Mouse (Mus musculus) bone marrow, adult 2 months (tissue): ENCODE data around the gene Tceal3. TPM values are rescaled to one million over a fixed set of nuclear protein-coding genes. Genes with fewer than 3 reads are reported as not detected.
"Not testable (repeated sequence)": the region's sequence is repeated elsewhere in the genome, so short reads cannot be mapped to it uniquely, and the experiment has no call there.

ENCODE experiments used
- H3K27ac ChIP-seq: fragments of 200-500 bp; 2 replicates; pipeline ENCODE4 v1.5.1; 2012; ENCODE audit warnings: low read depth, mild to moderate bottlenecking, control low read depth, inconsistent platforms, low read length; ENCODE audit not compliant: control insufficient read depth, poor library complexity, insufficient read depth
- H3K4me1 ChIP-seq: fragments of 200-500 bp; 2 replicates; pipeline ENCODE4 v1.6.1; 2011; ENCODE audit warnings: low read length; ENCODE audit not compliant: control insufficient read depth, insufficient read depth
- H3K4me3 ChIP-seq: fragments of 200-500 bp; replicated peaks from 2 replicates; pipeline ENCODE3; 2011; ENCODE audit warnings: mild to moderate bottlenecking, low read depth, low read length, control low read depth; ENCODE audit not compliant: control insufficient read depth
- CTCF ChIP-seq: fragments of 200-500 bp; IDR thresholded peaks from 2 replicates; pipeline ENCODE4 v1.5.1; 2011; ENCODE audit warnings: low read length, control low read depth; ENCODE audit not compliant: control insufficient read depth, insufficient read depth
- POLR2A ChIP-seq: fragments of 200-500 bp; IDR thresholded peaks from 2 replicates; pipeline ENCODE4 v1.6.1; 2011; ENCODE audit warnings: low read depth, mild to moderate bottlenecking, control low read depth, low read length, borderline replicate concordance; ENCODE audit not compliant: control insufficient read depth
- WGBS: fragments of 180-500 bp; shearing (Covaris S2); methylation state at CpG from one replicate; pipeline ENCODE4 v1.1.7; 2018; 5-methylcytosine and 5-hydroxymethylcytosine counted together
- polyA plus RNA-seq: library from polyadenylated mRNA; stranded (reverse); fragments of >200 nt; gene quantifications from 2 replicates; pipeline ENCODE4 v1.2.4, GENCODE M21; 2011; ENCODE audit warnings: low replicate concordance; ENCODE audit not compliant: missing spikeins, insufficient read depth, insufficient read length

Gene Tceal3
- polyA plus RNA-seq, 1 experiment, result not detected

GRCm38 (mm10) chrX:136624905-136625569, 34.4 kb downstream of the Tceal3 start:
- WGBS, result 32% methylated on average over 9 of the region's 9 CpGs
- H3K4me1 ChIP-seq, result no peaks in the 10 kb centered on the region

GRCm38 (mm10) chrX:136625959-136626358, 35.3 kb downstream of the Tceal3 start:
- TF ChIP-seq CTCF, result no peak
- no peak for TF ChIP-seq POLR2A
- Histone ChIP-seq H3K27ac (no peak overlapping the region), H3K4me1 (no peaks in the 10 kb centered on the region), H3K4me3 (no peak overlapping the region)
- WGBS, result 64% methylated on average over 4 of the region's 4 CpGs

More at GRCm38 (mm10) chrX:136624905-136625569, 34.4 kb downstream of the Tceal3 start:
- Histone ChIP-seq H3K27ac (no peak overlapping the region), H3K4me3 (no peak overlapping the region)
- TF ChIP-seq POLR2A (no peak), CTCF (no peak)

GRCm38 (mm10) chrX:136635116-136635515, 44.5 kb downstream of the Tceal3 start:
- Histone ChIP-seq H3K4me3 (no peak overlapping the region), H3K4me1 (no peaks in the 10 kb centered on the region), H3K27ac (no peak overlapping the region)
- 78% methylated on average over 4 of the region's 4 CpGs for WGBS
- TF ChIP-seq CTCF (no peak), POLR2A (no peak)

GRCm38 (mm10) chrX:136639754-136640153, 49.1 kb downstream of the Tceal3 start:
- H3K27ac ChIP-seq, result no peak overlapping the region
- no peaks in the 10 kb centered on the region for H3K4me1 ChIP-seq
- TF ChIP-seq CTCF (no peak), POLR2A (no peak)
- no peak overlapping the region for H3K4me3 ChIP-seq
- WGBS, result 17% methylated on average over 6 of the region's 6 CpGs

GRCm38 (mm10) chrX:136645857-136646256, 55.2 kb downstream of the Tceal3 start:
- not testable (repeated sequence) for H3K27ac ChIP-seq, H3K4me3 ChIP-seq, H3K4me1 ChIP-seq
- WGBS, result 17% methylated on average over 3 of the region's 3 CpGs

- WGBS, result 12% methylated on average over 19 of the region's 20 CpGs
- H3K4me1 ChIP-seq, result no peaks in the 10 kb centered on the region
- no peak for TF ChIP-seq CTCF
- TF ChIP-seq POLR2A, result no peak
- H3K27ac ChIP-seq, result no peak overlapping the region
- H3K4me3 ChIP-seq, result no peak overlapping the region
These were observed 75.7 kb downstream of the Tceal3 start for GRCm38 (mm10) chrX:136666281-136666706.

GRCm38 (mm10) chrX:136666762-136667464, 76.3 kb downstream of the Tceal3 start:
- H3K27ac ChIP-seq, H3K4me1 ChIP-seq, H3K4me3 ChIP-seq: not testable (repeated sequence)
- WGBS, result 19% methylated on average over 23 of the region's 24 CpGs

GRCm38 (mm10) chrX:136668794-136669193, 78.2 kb downstream of the Tceal3 start:
- Histone ChIP-seq H3K27ac (no peak overlapping the region), H3K4me3 (no peak overlapping the region), H3K4me1 (no peaks in the 10 kb centered on the region)
- TF ChIP-seq POLR2A (no peak), CTCF (no peak)
- 70% methylated on average over 2 of the region's 2 CpGs for WGBS

GRCm38 (mm10) chrX:136680989-136681388, 90.3 kb downstream of the Tceal3 start:
- 49% methylated on average over 3 of the region's 3 CpGs for WGBS

GRCm38 (mm10) chrX:136691606-136692293, 101.1 kb downstream of the Tceal3 start:
- WGBS, result 65% methylated on average over 3 of the region's 3 CpGs
- H3K4me1 ChIP-seq, H3K27ac ChIP-seq, H3K4me3 ChIP-seq: not testable (repeated sequence)

More at GRCm38 (mm10) chrX:136680989-136681388, 90.3 kb downstream of the Tceal3 start:
- Histone ChIP-seq H3K27ac (no peak overlapping the region), H3K4me3 (no peak overlapping the region), H3K4me1 (no peaks in the 10 kb centered on the region)
- TF ChIP-seq POLR2A, result no peak
- no peak for TF ChIP-seq CTCF
